Mouse (Mus musculus) kidney, embryonic 16.5 days (tissue): ENCODE results near the gene Zbtb33. TPM values are rescaled to one million over a fixed set of nuclear protein-coding genes. Genes with fewer than 3 reads are reported as not detected.

Experiments used
- ATAC-seq: fragments of 200-750 bp; cut with Nextera tagmentation; 2 replicates; pipeline ENCODE4 v1.8.0; 2017; ENCODE audit warnings: moderate TSS enrichment; ENCODE audit not compliant: low FRiP score, low TSS enrichment
- H3K27ac ChIP-seq: fragments of 300-500 bp; sonication (generic); 2 replicates; pipeline ENCODE4 v1.5.1; 2014; ENCODE audit warnings: low read length
- H3K27me3 ChIP-seq: fragments of 300-500 bp; sonication (generic); 2 replicates; pipeline ENCODE4 v1.6.1; 2014; ENCODE audit warnings: low read length, control low read depth, mixed read lengths; ENCODE audit not compliant: insufficient read depth
- H3K36me3 ChIP-seq: fragments of 300-500 bp; sonication (generic); 2 replicates; pipeline ENCODE4 v1.6.1; 2014; ENCODE audit warnings: low read length, control low read depth, mixed read lengths; ENCODE audit not compliant: insufficient read depth
- H3K4me1 ChIP-seq: fragments of 300-500 bp; sonication (generic); 2 replicates; pipeline ENCODE4 v1.6.1; 2014; ENCODE audit warnings: low read length, control low read depth, mixed read lengths; ENCODE audit not compliant: insufficient read depth
- H3K4me2 ChIP-seq: fragments of 300-500 bp; sonication (generic); replicated peaks from 2 replicates; pipeline ENCODE4 v1.6.1; 2014; ENCODE audit warnings: low read depth, low read length
- H3K4me3 ChIP-seq: fragments of 300-500 bp; sonication (generic); 2 replicates; pipeline ENCODE4 v1.5.1; 2014; ENCODE audit warnings: mild to moderate bottlenecking, low read length
- H3K9ac ChIP-seq: fragments of 300-500 bp; sonication (generic); replicated peaks from 2 replicates; pipeline ENCODE4 v1.6.1; 2014; ENCODE audit warnings: low read length
- H3K9me3 ChIP-seq: fragments of 300-500 bp; sonication (generic); 2 replicates; pipeline ENCODE4 v1.6.1; 2016; ENCODE audit warnings: low read length, control low read depth
- WGBS: fragments of 180-500 bp; shearing (Covaris S2); extraction: QIAGEN DNeasy Blood & Tissue Kit; methylation state at CpG from one replicate; pipeline ENCODE4 v1.1.7; 2014; 5-methylcytosine and 5-hydroxymethylcytosine counted together
- microRNA-seq: library from miRNA; unstranded; fragments of <30 nt; microRNA quantifications from one replicate; pipeline ENCODE4, GENCODE M21; 2016
- polyA plus RNA-seq: library from polyadenylated mRNA; unstranded; fragments of >200 nt; fragmentation: Nextera tagmentation; extraction: Ambion mirVana; gene quantifications from 2 replicates; pipeline ENCODE4 v1.2.1, GENCODE M21; 2015

Zbtb33 gene
- polyA plus RNA-seq, 1 experiment from 2014 or later: 4.2 TPM

GRCm38 (mm10) chrX:38190458-38190764 lies 818 bp downstream of the Zbtb33 start:
- H3K9ac ChIP-seq: peak overlapping the region; percentile 79
- peak overlapping the region; percentile 91 for H3K27ac ChIP-seq
- H3K27me3 ChIP-seq: no peaks in the 10 kb centered on the region
- peak overlapping the region; percentile 73 for H3K4me3 ChIP-seq
- H3K9me3 ChIP-seq: no peaks in the 10 kb centered on the region
- ATAC-seq: 0 out of 2 replicates have a peak, but pooled peaks have one; percentile 13
- 0 out of 2 replicates have a peak, but pooled peaks cover 4% of the 10 kb centered on the region for H3K36me3 ChIP-seq
- H3K4me2 ChIP-seq: peak overlapping the region; percentile 65
- 31% methylated on average over 3 of the region's 3 CpGs for whole genome bisulfite sequencing
- peaks cover 3% of the 10 kb centered on the region; the same call in 1 of the 2 replicates for H3K4me1 ChIP-seq

- Histone ChIP-seq H3K4me1 (no peaks in the 10 kb centered on the region), H3K27me3 (no peaks in the 10 kb centered on the region), H3K9ac (no peak overlapping the region), H3K9me3 (no peaks in the 10 kb centered on the region), H3K27ac (no peak overlapping the region), H3K4me2 (no peak overlapping the region), H3K36me3 (no peaks in the 10 kb centered on the region), H3K4me3 (no peak overlapping the region)
- no peak for ATAC-seq
- WGBS: 52% methylated on average over 2 of the region's 2 CpGs
These were observed 12.2 kb downstream of the Zbtb33 start for GRCm38 (mm10) chrX:38201816-38202215.

- H3K9me3 ChIP-seq: no peaks in the 10 kb centered on the region
- no peak overlapping the region for H3K9ac ChIP-seq
- H3K4me3 ChIP-seq: no peak overlapping the region
- WGBS: 70% methylated on average over 1 of the region's 1 CpGs
- ATAC-seq: no peak
- H3K4me2 ChIP-seq: no peak overlapping the region
- H3K36me3 ChIP-seq: no peaks in the 10 kb centered on the region
- H3K4me1 ChIP-seq: no peaks in the 10 kb centered on the region
- no peaks in the 10 kb centered on the region for H3K27me3 ChIP-seq
- H3K27ac ChIP-seq: no peak overlapping the region
These were observed 17.8 kb downstream of the Zbtb33 start for GRCm38 (mm10) chrX:38207392-38207791.

GRCm38 (mm10) chrX:38216986-38217675 lies 27.5 kb downstream of the Zbtb33 start:
- no peaks in the 10 kb centered on the region for H3K36me3 ChIP-seq
- no peaks in the 10 kb centered on the region for H3K9me3 ChIP-seq
- 61% methylated on average over 9 of the region's 9 CpGs for WGBS
- H3K4me3 ChIP-seq: no peak overlapping the region
- 0 out of 2 replicates have a peak, but pooled peaks cover 3% of the 10 kb centered on the region for H3K4me1 ChIP-seq
- H3K4me2 ChIP-seq: no peak overlapping the region
- ATAC-seq: peak; percentile 65; the same call in 1 of the 2 replicates
- no peaks in the 10 kb centered on the region for H3K27me3 ChIP-seq
- H3K27ac ChIP-seq: peak overlapping the region; percentile 80
- no peak overlapping the region for H3K9ac ChIP-seq

- no peaks in the 10 kb centered on the region for H3K9me3 ChIP-seq
- peak overlapping the region; percentile 80 for H3K27ac ChIP-seq
- H3K9ac ChIP-seq: no peak overlapping the region
- no peak overlapping the region for H3K4me3 ChIP-seq
- no peak overlapping the region for H3K4me2 ChIP-seq
- 0 out of 2 replicates have a peak, but pooled peaks cover 3% of the 10 kb centered on the region for H3K4me1 ChIP-seq
- no peak for ATAC-seq
- H3K27me3 ChIP-seq: no peaks in the 10 kb centered on the region
- no peaks in the 10 kb centered on the region for H3K36me3 ChIP-seq
- 64% methylated on average over 2 of the region's 2 CpGs for WGBS
These were observed 28.0 kb downstream of the Zbtb33 start for GRCm38 (mm10) chrX:38217676-38217991.

- Histone ChIP-seq H3K36me3 (no peaks in the 10 kb centered on the region), H3K4me2 (no peak overlapping the region), H3K27me3 (no peaks in the 10 kb centered on the region), H3K27ac (no peak overlapping the region), H3K9me3 (no peaks in the 10 kb centered on the region), H3K4me3 (no peak overlapping the region), H3K4me1 (no peaks in the 10 kb centered on the region), H3K9ac (no peak overlapping the region)
- WGBS: 59% methylated on average over 2 of the region's 2 CpGs
- ATAC-seq: no peak
These were observed 33.2 kb downstream of the Zbtb33 start for GRCm38 (mm10) chrX:38222757-38223156.

GRCm38 (mm10) chrX:38229888-38230287 lies 40.3 kb downstream of the Zbtb33 start:
- Histone ChIP-seq H3K27ac (no peak overlapping the region), H3K4me1 (no peaks in the 10 kb centered on the region), H3K9ac (no peak overlapping the region), H3K9me3 (no peaks in the 10 kb centered on the region), H3K4me2 (no peak overlapping the region), H3K27me3 (no peaks in the 10 kb centered on the region; the same call in 1 of the 2 replicates), H3K36me3 (no peaks in the 10 kb centered on the region), H3K4me3 (no peak overlapping the region)
- no peak for ATAC-seq
- WGBS: 90% methylated on average over 1 of the region's 1 CpGs

- 40% methylated on average over 2 of the region's 2 CpGs for WGBS
- H3K27ac ChIP-seq: no peak overlapping the region
- H3K27me3 ChIP-seq: no peaks in the 10 kb centered on the region
These were observed 48.1 kb downstream of the Zbtb33 start for GRCm38 (mm10) chrX:38237731-38238130.

More at GRCm38 (mm10) chrX:38237731-38238130, 48.1 kb downstream of the Zbtb33 start:
- ATAC-seq: no peak
- Histone ChIP-seq H3K4me1 (no peaks in the 10 kb centered on the region), H3K9me3 (no peaks in the 10 kb centered on the region), H3K9ac (no peak overlapping the region), H3K4me3 (no peak overlapping the region), H3K4me2 (no peak overlapping the region), H3K36me3 (no peaks in the 10 kb centered on the region)

Small RNAs within 50 kb of the gene (microRNA-seq; reads per million reads assigned to microRNA genes)
- 1.4 reads per million for gene Mir3110

Other genes starting within 250 kb of the Zbtb33 start
- gene Btg1-ps1, start 171.0 kb upstream of the Zbtb33 start, polyA plus RNA-seq: not detected in 2 replicates
- gene Btg1-ps2, start 146.7 kb upstream of the Zbtb33 start, polyA plus RNA-seq: not detected in 2 replicates
- not detected in 2 replicates for gene Rhox10, start 123.3 kb upstream of the Zbtb33 start, polyA plus RNA-seq
- not detected in 2 replicates for gene Rhox11, start 104.7 kb upstream of the Zbtb33 start, polyA plus RNA-seq
- gene Rhox12, start 78.9 kb upstream of the Zbtb33 start, polyA plus RNA-seq: not detected in 2 replicates
- gene Rhox13, start 68.6 kb upstream of the Zbtb33 start, polyA plus RNA-seq: not detected in 2 replicates
- gene Tmem255a, start 62.6 kb downstream of the Zbtb33 start, polyA plus RNA-seq: 27.3 and 29.4 TPM in 2 replicates
- 0.57 and 0.75 TPM in 2 replicates for gene Atp1b4, start 126.4 kb downstream of the Zbtb33 start, polyA plus RNA-seq